In the genomic region with DNA sequence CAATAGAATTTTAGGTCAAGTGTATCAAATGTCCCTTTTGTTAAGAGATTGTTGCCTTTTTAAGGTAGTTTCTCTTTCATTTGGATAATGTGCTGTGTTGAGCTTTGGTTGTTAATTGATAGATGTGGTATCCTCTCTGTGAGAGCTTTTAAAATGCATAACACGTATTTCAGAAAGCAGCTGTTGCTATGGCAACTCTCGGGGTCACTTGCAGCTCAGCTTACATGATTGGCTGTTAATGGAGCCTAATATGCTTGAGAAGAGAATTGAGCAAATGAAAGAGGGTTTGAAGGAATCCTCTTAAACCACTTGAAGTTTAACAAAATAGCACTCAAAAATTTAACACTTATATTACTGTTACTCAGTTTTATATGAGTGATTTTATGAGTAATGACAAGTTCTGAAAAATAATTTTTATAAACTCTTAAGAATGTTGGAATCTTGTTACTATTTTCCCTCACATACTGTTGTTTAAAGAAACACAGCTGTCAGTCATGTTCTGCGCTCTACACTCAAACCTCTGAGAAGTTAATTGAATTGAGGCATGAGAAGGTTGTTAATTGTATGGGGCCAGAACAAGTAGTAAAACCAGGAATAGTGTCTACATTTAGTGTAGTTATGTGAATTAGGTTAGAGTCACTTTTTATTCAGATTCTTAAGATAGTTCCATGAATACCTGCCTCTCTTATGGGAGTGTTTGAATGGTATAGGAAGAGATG, we compare ENCODE assay signal across 7 mouse cellular contexts.
DNase-seq lines count a peak whose midpoint lies in the region; ATAC-seq and TF ChIP-seq lines count a peak whose summit lies in the region.

No protein-coding gene starts in this region.

- no peak overlapping the region for H3K9ac ChIP-seq in hindbrain, postnatal 0 days (replicated peaks; ENCODE audit: low read length)

- H3K27me3 ChIP-seq in hindbrain, postnatal 0 days (ENCODE audit: insufficient read depth, low read length), result no peaks in the 10 kb centered on the region

- WGBS in hindbrain, postnatal 0 days, result 13% methylated on average over 3 of the region's 3 CpGs

- H3K36me3 ChIP-seq in hindbrain, postnatal 0 days (ENCODE audit: insufficient read depth, low read length), result no peaks in the 10 kb centered on the region

- H3K9me3 ChIP-seq in hindbrain, postnatal 0 days (ENCODE audit: low read length), result no peaks in the 10 kb centered on the region

- no peak overlapping the region for H3K4me3 ChIP-seq in hindbrain, postnatal 0 days (ENCODE audit: low read length)

- peak; percentile 21 for DNase-seq in NIH3T3 (ENCODE audit: low read depth)
- DNase-seq in embryo, embryonic 11 days, result peak; percentile 86
- DNase-seq in hindbrain, postnatal 0 days (ENCODE audit: low spot score), result peak; percentile 93
- DNase-seq in lung, postnatal 10 days, result peak; percentile 61
- DNase-seq in right cerebral cortex, adult 2 months (ENCODE audit: low spot score in 2 of 2), result peak; percentile 19 to 37
- no peak for DNase-seq in gastrocnemius, postnatal 4 days (ENCODE audit: low spot score in 2 of 2)

- H3K27ac ChIP-seq in hindbrain, postnatal 0 days, result peak overlapping the region; percentile 67

- no peak overlapping the region for H3K4me2 ChIP-seq in hindbrain, postnatal 0 days (ENCODE audit: low read depth, low read length)

- peak; percentile 91 for ATAC-seq in hindbrain, postnatal 0 days
- ATAC-seq in megakaryocyte-erythroid progenitor cell, adult 5-6 weeks (replicated peaks; ENCODE audit: low FRiP score, low TSS enrichment, poor library complexity, severe bottlenecking), result no peak

- H3K4me1 ChIP-seq in hindbrain, postnatal 0 days (ENCODE audit: insufficient read depth, low read length), result no peaks in the 10 kb centered on the region; the same call in 1 of the 2 replicates

- TF ChIP-seq CTCF in hindbrain, postnatal 0 days (IDR thresholded peaks at IDR 0.05; ENCODE audit: low read depth), result no peak

Comparison
In these comparisons a context has a peak if more than half of its experiments do, and no peak if none do; other contexts are left out.
1. DNase-seq: peak in NIH3T3 (single experiment), embryo, embryonic 11 days (single experiment), hindbrain, postnatal 0 days (single experiment), lung, postnatal 10 days (single experiment) and right cerebral cortex, adult 2 months (2 of 2); none in gastrocnemius, postnatal 4 days (0 of 2).